Mouse (Mus musculus): ENCODE data around the gene AL607142.1.

DNA sequence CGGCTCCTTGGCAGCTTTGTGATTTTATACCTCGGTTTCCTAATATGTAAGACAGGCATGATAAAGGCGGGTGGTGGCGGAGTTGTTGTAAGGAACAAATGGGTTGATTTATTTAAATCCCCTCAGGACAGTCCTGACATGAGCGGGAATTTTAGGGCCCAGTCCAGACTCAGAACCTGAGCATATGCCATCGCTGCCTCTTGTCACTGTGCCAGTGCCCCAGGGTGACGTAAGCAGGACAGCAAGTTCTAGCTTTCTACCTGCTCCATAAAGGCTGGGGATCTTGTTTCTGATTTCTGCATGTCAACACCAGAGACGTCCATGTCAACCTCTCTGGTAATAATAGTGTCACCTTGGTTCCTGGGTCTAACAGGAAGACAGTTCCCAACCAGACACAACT, 24.7 kb downstream of the AL607142.1 start:
- TF ChIP-seq CTCF (IDR thresholded peaks at IDR 0.05) (no peak), EP300 (IDR thresholded peaks at IDR 0.05; ENCODE audit: insufficient read depth, low read depth, low read length) (no peak), POLR2A (IDR thresholded peaks at IDR 0.05; ENCODE audit: insufficient read depth, low read depth, low read length) (no peak)

Measured in heart, adult 2 months (tissue).